Comparison of ENCODE assay signal across 9 mouse cellular contexts in genomic region chr6:113822417-113822816, GRCm38 (mm10).
DNase-seq lines count a peak whose midpoint lies in the region; ATAC-seq and TF ChIP-seq lines count a peak whose summit lies in the region.
"Had no signal": no experiment of that assay in that cellular context is flagged by ENCODE, and none has a peak within 500 bp of the region (broad histone marks: within the 10 kb centered on the region; RNA-seq: fewer than 3 reads in every experiment).

No protein-coding gene starts in this region.

- H3K9me3 ChIP-seq in hindbrain, embryonic 14.5 days (ENCODE audit: control insufficient read depth, low read length) = no peaks in the 10 kb centered on the region
- H3K9me3 ChIP-seq in hindbrain, embryonic 13.5 days = no peaks in the 10 kb centered on the region
- H3K9me3 ChIP-seq in kidney, postnatal 0 days (replicated peaks; ENCODE audit: low read length) = no peaks in the 10 kb centered on the region
- H3K9me3 ChIP-seq in liver, postnatal 0 days (ENCODE audit: low read length) = no peaks in the 10 kb centered on the region
- H3K9me3 ChIP-seq: limb, embryonic 13.5 days had no signal

- no peak overlapping the region for H3K27ac ChIP-seq in hindbrain, embryonic 14.5 days
- no peak overlapping the region for H3K27ac ChIP-seq in hindbrain, embryonic 13.5 days
- no peak overlapping the region for H3K27ac ChIP-seq in kidney, postnatal 0 days
- no peak overlapping the region for H3K27ac ChIP-seq in liver, postnatal 0 days (ENCODE audit: low read depth)
- H3K27ac ChIP-seq: limb, embryonic 13.5 days had no signal

- no peak for TF ChIP-seq EP300 in liver, postnatal 0 days (IDR thresholded peaks at IDR 0.05; ENCODE audit: low read depth)

- peak; percentile 37 for DNase-seq in hindbrain, embryonic 14.5 days (ENCODE audit: low spot score)
- DNase-seq in ZHBTc4 (ENCODE audit: low read depth, low spot score) = peak; percentile 72
- peak; percentile 86 to 92 for DNase-seq in cerebellum, postnatal 36 days
- DNase-seq in kidney, postnatal 0 days (ENCODE audit: low spot score) = peak; percentile 9
- DNase-seq in liver, postnatal 0 days = peak; percentile 77
- peak; percentile 46 to 49 for DNase-seq in right cerebral cortex, postnatal 36 days (ENCODE audit: low spot score in 2 of 2)
- DNase-seq in gastrocnemius, postnatal 10 days = no peak

- no peaks in the 10 kb centered on the region for H3K36me3 ChIP-seq in hindbrain, embryonic 14.5 days (replicated peaks; ENCODE audit: control insufficient read depth, insufficient read depth)
- H3K36me3 ChIP-seq in hindbrain, embryonic 13.5 days = 0 out of 2 replicates have a peak, but pooled peaks cover 4% of the 10 kb centered on the region
- no peaks in the 10 kb centered on the region for H3K36me3 ChIP-seq in kidney, postnatal 0 days (ENCODE audit: insufficient read depth, low read length)
- H3K36me3 ChIP-seq in liver, postnatal 0 days (replicated peaks; ENCODE audit: insufficient read depth, low read length) = no peaks in the 10 kb centered on the region
- H3K36me3 ChIP-seq: limb, embryonic 13.5 days had no signal

- no peak overlapping the region for H3K4me2 ChIP-seq in hindbrain, embryonic 14.5 days (replicated peaks)
- no peak overlapping the region for H3K4me2 ChIP-seq in hindbrain, embryonic 13.5 days
- H3K4me2 ChIP-seq in kidney, postnatal 0 days (ENCODE audit: low read length) = no peak overlapping the region
- no peak overlapping the region for H3K4me2 ChIP-seq in liver, postnatal 0 days (ENCODE audit: low read depth, low read length)
- H3K4me2 ChIP-seq: limb, embryonic 13.5 days had no signal

- no peak overlapping the region for H3K9ac ChIP-seq in hindbrain, embryonic 14.5 days
- no peak overlapping the region for H3K9ac ChIP-seq in hindbrain, embryonic 13.5 days
- H3K9ac ChIP-seq in kidney, postnatal 0 days (ENCODE audit: low read depth, low read length) = no peak overlapping the region
- no peak overlapping the region for H3K9ac ChIP-seq in liver, postnatal 0 days (replicated peaks)
- H3K9ac ChIP-seq: limb, embryonic 13.5 days had no signal

- 37% methylated on average over 7 of the region's 7 CpGs for WGBS in hindbrain, embryonic 14.5 days
- 43% methylated on average over 7 of the region's 7 CpGs for WGBS in hindbrain, embryonic 13.5 days
- 33% methylated on average over 7 of the region's 7 CpGs for whole genome bisulfite sequencing in kidney, postnatal 0 days
- 24% methylated on average over 7 of the region's 7 CpGs for WGBS in liver, postnatal 0 days (ENCODE audit: insufficient replicate concordance)

- H3K4me3 ChIP-seq in hindbrain, embryonic 14.5 days (replicated peaks; ENCODE audit: low read length) = no peak overlapping the region
- no peak overlapping the region for H3K4me3 ChIP-seq in hindbrain, embryonic 13.5 days
- no peak overlapping the region for H3K4me3 ChIP-seq in kidney, postnatal 0 days (replicated peaks; ENCODE audit: low read depth, low read length)
- H3K4me3 ChIP-seq in liver, postnatal 0 days (ENCODE audit: low read depth, low read length) = no peak overlapping the region
- H3K4me3 ChIP-seq: limb, embryonic 13.5 days had no signal

- ATAC-seq in hindbrain, embryonic 14.5 days (ENCODE audit: low FRiP score) = no peak
- ATAC-seq in hindbrain, embryonic 13.5 days (ENCODE audit: low FRiP score) = no peak
- ATAC-seq in kidney, postnatal 0 days (replicated peaks; ENCODE audit: low FRiP score, low read depth) = no peak
- no peak for ATAC-seq in liver, postnatal 0 days

- H3K4me1 ChIP-seq in hindbrain, embryonic 14.5 days (replicated peaks; ENCODE audit: control insufficient read depth, insufficient read depth, low read length) = 0 out of 2 replicates have a peak, but pooled peaks cover 7% of the 10 kb centered on the region
- H3K4me1 ChIP-seq in hindbrain, embryonic 13.5 days (replicated peaks) = peaks cover 12% of the 10 kb centered on the region
- H3K4me1 ChIP-seq in kidney, postnatal 0 days (replicated peaks; ENCODE audit: insufficient read depth, low read length) = no peaks in the 10 kb centered on the region
- no peaks in the 10 kb centered on the region for H3K4me1 ChIP-seq in liver, postnatal 0 days (ENCODE audit: insufficient read depth)
- H3K4me1 ChIP-seq: limb, embryonic 13.5 days had no signal

- H3K27me3 ChIP-seq in hindbrain, embryonic 14.5 days (ENCODE audit: control insufficient read depth, insufficient read depth, low read length) = no peaks in the 10 kb centered on the region
- no peaks in the 10 kb centered on the region for H3K27me3 ChIP-seq in hindbrain, embryonic 13.5 days
- H3K27me3 ChIP-seq in kidney, postnatal 0 days (ENCODE audit: insufficient read depth, low read length) = no peaks in the 10 kb centered on the region
- H3K27me3 ChIP-seq in liver, postnatal 0 days (ENCODE audit: insufficient read depth, low read length) = no peaks in the 10 kb centered on the region
- H3K27me3 ChIP-seq: limb, embryonic 13.5 days had no signal

- TF ChIP-seq CTCF in kidney, postnatal 0 days (IDR thresholded peaks at IDR 0.05; ENCODE audit: low read depth) = peak; percentile 66
- peak; percentile 73 for TF ChIP-seq CTCF in liver, postnatal 0 days (IDR thresholded peaks at IDR 0.05; ENCODE audit: low read depth)
